Mouse (Mus musculus) erythroblast, adult 5-6 weeks (primary cell): ENCODE data around the gene Il11ra1. TPM values are rescaled to one million over a fixed set of nuclear protein-coding genes. Genes with fewer than 3 reads are reported as not detected.
A peak's percentile ranks its signal among the peaks of the same experiment; 100 is the strongest.
"Not testable (repeated sequence)": the region's sequence is repeated elsewhere in the genome, so short reads cannot be mapped to it uniquely, and the experiment has no call there.

Source experiments
- ATAC-seq: replicated peaks from 2 replicates; pipeline ENCODE4 v1.8.0; 2016; ENCODE audit warnings: moderate number of reproducible peaks, mild to moderate bottlenecking, moderate TSS enrichment, inconsistent platforms; ENCODE audit not compliant: poor library complexity, low FRiP score, severe bottlenecking
- total RNA-seq, 2 experiments: library from RNA; stranded (forward) in 1 of 2; stranded (reverse) in 1 of 2; fragments of 150-400 nt in 1 of 2; fragments of 200-764, 138-1000 nt in 1 of 2; gene quantifications; 2 replicates each; pipeline versions ENCODE4 v1.2.3 to v1.2.4; 2015 to 2017; ENCODE audit warnings: low replicate concordance in 2 of 2

The Il11ra1 gene
- total RNA-seq, 2 experiments from 2014 or later, result 7.5 to 18.1 TPM

DNA sequence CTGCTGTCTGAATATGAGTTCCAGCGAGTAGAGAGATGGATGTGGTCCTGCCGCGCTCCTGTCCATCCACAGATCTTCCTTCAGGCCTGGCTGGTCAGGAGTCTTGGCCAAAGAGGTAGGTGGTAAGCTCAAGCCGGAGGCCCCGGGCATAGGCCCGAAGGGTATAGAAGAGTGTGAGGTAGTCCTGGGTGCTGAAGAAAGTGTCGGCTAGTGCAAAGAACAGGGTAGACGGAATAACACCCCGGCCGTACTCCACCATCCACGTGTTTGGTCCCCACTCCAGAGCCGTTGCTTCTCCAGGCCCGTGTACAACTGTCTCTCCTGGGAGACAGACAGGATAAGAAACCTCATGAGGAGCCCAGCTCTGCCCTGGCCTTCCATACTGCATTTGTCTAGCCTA, 39.5 kb downstream of the Il11ra1 start:
- ATAC-seq, result no peak

DNA sequence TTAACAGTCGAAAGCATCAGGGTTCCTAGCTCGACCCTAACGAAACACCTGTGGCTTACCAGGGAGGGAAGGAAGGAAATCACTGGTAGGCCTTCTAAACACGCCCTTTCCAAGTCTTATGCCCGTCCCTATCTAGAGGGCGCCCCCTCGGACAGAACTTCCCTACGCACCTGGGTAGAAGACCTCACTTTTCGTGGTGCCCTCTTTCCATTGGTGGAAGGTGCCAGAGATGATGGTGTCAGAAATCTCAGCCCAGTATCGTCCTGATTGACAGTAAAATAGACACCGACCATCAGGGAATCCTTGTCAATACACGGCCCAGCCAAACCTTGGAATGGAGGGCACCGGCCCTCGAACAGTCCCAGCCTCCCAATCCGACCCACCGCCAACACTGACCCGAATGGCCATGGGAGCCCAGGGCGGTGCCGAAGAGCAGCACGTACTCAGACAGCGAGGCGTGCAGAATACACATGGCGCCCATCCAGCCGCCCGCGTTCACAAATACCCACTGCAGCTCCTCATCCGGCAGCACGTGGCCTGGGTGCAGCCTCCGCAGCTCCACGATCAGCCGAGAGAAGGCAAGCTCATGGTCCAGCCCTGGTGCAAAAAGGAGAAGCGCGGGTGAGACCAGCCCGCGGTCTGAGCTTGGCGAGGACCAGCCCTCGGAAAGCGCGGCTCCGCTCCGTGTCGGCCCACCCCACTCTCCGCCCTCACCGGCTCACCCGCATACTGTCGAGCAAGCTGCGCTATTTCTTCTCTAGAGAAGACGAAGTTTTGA, 40.8 kb downstream of the Il11ra1 start:
- peak; percentile 71 for ATAC-seq

DNA sequence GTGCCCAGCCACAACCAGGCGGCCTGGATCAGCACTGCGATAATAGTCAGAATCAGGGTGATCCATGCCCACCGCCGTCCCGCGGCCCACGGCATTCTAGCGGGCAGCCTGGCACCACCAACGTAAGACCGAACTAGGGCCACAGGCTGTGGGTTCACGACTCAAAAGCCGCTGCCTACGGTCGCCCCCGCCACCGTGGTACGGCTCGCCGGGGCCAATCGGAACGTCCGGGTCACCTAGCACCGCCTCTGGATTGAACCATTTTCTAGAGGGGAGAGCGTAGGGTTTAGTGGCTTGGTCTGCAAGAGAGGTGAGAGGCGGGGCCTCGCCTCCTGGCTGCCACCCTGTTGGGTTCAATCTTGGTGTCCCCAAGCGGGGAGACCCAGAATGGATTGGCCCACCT, 41.4 kb downstream of the Il11ra1 start:
- peak; percentile 92 for ATAC-seq

DNA sequence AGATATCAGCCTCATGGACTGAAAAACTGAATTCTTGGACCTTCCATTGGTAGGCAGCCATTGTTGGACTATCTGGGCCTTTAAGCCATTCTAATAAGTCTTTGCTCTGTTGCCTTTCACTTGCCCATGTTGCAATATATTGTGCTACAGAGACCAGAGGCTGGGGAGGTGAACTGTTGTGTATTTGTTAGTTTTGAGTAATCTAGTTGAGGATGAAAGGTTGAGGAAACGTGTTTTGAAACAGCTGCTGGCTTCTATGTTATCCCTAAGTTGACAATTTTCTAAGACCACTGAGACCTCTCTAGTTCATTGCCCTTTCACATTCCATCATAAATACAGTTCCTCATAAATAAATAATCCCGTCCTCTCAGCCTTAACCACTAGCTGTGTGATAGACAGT, 44.3 kb downstream of the Il11ra1 start:
- no peak for ATAC-seq

DNA sequence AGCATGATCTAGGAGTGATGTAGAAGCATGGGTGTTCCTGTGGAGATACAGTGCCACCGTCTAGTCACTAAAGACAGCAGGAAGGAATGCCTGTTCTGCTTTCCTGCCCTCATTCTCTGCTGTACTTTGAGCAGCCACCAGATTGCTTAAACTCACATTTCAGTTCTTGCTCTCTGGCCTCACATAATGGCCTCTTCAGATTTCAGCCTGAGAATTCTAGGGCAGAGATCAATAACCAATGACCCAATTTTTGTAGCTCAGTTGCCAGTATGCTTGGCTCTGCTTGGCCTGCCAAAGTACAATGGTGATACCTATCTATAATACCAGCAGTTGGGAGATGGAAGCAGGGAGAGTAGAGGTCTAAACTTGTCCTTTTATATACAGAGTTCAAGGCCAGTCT, 45.2 kb downstream of the Il11ra1 start:
- ATAC-seq, result no peak

DNA sequence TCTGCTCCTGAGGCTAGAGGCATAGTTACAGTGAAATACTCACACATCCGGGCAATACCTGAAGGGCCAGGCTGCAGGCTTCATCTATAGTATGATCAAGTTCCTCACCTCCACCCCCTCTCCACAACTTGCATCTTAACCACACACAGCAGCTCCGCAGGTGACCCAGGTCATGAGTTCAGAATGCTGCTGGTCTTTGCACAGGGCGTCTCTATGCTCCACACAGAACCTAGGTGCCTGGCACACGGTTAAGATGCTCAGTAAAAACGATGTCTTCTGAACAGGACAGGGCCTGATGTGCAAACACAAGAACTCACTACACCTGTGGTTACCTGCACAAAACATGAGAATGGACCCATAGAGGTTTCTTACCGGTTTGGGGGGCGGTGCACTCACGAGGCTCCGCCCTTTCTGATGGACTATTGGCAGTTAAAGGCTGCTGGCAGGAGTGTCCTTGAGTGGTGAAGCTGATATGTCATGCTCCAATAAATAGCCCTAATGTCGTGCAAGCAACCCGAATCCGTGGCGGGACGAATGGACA, 55.1 kb downstream of the Il11ra1 start, which contains the start of gene Galt:
TSS of gene Galt (plus strand) at position 432 of the 541 bp plus-strand sequence.
- ATAC-seq, result peak; percentile 73

DNA sequence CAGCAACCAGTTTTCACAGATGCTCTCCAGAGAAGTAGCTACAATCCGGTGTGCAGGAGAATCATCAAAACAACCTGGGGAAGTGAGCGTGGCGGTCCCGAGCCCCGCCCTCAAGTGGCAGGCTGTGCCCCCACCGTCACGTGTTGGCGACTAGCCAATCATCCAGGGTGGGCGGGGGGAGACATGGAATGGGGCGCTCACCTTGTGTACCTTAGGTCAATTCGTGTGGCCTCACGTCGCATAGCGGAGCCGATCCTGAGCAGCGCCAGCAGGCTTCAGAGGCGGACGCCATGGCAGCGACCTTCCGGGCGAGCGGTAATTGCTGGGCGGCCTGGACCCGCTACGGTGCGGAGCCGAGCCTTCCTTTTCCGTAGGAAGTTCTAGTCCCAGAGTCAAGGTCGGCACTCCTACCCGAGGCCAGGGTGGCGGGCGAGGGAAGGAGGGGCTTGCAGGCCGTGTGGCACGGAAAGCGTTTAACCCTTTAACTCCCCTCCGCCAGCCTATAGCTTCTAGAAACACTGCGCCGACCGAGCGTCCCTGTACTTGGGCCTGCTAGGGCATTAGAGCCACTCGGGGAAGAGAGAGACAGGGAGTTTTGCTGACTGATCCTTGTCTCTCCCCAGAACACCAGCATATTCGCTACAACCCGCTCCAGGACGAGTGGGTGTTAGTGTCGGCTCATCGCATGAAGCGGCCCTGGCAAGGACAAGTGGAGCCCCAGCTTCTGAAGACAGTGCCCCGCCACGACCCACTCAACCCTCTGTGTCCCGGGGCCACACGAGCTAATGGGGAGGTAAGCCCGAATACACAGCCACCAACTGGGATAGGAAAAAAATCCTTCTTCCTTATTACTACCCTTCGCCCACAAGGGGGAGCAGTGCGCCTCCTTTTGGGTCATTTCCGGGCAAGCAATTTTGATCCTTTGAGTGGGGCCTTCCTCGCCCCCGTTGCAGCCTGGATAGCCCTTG, 55.8 kb downstream of the Il11ra1 start, which contains the start of gene Sigmar1:
TSS of gene Sigmar1 (minus strand) at position 820 of the 968 bp plus-strand sequence.
- ATAC-seq, result peak; percentile 81

DNA sequence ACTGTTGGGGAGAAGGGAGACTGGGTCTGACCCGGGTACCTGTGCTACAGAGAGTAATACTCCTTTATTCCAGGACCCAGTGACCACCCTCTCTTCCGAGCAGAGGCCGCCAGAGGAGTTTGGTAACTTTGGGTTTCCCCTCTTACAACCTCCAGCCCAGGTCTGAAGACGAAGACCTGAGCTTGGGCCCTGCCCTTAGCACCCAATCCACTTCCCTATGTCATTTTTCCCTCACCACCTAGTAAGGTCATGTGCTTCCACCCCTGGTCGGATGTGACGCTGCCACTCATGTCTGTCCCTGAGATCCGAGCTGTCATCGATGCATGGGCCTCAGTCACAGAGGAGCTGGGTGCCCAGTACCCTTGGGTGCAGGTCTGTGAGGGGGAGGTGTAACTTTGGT, 56.7 kb downstream of the Il11ra1 start:
- ATAC-seq, result no peak; the same call in 1 of the 2 replicates

DNA sequence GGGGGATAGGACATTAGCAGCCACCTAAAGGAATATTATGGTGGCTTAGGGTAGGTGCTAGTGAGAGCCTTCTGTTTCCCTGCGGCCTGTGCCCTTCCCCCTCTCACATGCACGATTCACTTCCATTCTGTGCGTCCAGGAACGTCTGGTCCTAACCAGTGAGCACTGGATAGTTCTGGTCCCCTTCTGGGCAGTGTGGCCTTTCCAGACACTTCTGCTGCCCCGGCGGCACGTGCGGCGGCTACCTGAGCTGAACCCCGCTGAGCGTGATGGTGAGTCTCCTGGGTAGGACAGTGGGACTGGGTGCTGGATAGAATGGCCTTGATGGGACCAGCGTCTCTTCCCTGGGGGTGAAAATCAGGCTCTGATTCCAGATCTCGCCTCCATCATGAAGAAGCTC, 57.5 kb downstream of the Il11ra1 start:
- no peak for ATAC-seq

DNA sequence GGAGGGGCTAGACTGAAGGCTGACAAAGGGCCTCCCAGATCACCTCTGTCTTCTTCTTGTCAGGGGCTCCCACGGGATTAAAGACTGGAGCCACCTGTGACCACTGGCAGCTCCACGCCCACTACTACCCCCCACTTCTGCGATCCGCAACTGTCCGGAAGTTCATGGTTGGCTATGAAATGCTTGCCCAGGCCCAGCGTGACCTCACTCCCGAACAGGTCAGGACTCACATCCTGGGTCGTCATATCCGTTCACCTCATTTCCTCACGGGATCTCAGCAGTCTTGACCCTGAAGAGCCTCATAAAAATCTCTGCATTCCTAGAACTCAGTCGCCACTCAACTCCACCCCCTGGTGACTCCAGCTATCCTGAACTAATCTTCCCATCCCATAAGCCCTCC, 58.2 kb downstream of the Il11ra1 start:
- ATAC-seq, result no peak

DNA sequence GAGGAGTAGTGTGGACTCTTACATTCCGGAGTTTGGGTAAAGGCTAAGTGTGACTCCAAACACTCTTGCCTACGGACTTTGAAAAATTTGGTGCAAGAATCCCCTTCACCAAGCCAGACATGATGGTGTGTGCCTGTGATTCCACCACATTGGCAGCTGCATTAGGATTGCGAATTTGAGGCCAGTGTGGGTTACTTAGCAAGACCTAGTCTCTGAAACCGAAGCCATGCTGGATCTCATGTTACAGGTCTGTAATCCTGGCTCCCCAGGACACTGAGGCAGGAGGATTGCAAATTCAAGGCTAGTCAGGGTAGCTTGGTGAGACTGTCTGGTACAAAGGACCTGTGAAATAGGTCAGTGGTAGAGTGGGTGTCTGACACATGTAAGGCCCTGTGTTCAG, 58.9 kb downstream of the Il11ra1 start:
- no peak for ATAC-seq

DNA sequence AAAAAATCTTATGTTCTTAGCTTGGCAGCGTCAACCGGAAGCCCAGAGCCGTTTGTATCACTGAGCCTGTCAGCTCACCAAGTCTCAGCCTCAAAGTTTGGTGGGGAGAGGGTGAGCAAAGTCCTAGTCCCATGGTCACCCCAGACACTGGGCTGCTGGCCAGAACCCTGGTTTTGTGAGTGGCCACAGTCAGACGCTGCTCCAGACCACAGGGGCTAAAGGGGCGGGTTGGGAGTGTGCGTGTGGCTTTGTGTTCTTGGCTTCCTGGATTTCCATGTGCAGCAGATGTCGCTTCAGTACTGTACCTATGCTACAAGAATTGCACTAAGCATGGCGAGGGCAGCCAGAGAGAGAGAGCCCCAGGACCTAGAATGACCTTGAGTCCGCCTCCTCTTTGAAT, 59.4 kb downstream of the Il11ra1 start:
- ATAC-seq, result no peak

DNA sequence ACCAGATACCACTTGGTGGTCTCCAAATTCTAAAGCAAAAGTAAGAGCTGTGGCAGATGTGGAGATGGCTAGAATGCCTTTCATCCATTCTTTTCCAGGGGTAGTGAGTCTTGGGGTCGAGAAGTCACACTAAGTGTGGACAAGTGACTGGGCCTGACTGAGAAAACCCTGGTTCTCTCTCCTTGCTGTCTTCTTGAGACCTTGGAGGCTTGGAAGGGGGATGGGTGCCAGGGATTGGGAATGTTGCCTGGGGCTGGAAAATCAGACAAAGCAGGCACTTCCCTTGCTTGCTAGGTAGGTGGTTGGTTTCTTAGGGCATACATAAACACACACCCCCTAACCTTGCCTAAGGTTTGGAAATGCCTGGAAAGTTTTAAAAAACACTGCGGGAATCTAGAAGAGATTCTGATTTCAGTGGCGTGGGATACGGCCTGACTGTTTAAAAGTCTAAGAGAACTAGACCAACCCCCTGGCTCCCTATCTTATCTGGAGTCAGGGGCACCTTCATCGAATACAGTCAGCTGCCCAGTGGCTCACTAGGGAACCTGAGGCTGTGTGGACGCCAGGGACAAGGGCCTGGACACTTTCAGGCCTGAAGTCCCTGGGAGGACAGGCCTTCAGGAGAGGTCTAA, 60.0 kb downstream of the Il11ra1 start:
- no peak for ATAC-seq

DNA sequence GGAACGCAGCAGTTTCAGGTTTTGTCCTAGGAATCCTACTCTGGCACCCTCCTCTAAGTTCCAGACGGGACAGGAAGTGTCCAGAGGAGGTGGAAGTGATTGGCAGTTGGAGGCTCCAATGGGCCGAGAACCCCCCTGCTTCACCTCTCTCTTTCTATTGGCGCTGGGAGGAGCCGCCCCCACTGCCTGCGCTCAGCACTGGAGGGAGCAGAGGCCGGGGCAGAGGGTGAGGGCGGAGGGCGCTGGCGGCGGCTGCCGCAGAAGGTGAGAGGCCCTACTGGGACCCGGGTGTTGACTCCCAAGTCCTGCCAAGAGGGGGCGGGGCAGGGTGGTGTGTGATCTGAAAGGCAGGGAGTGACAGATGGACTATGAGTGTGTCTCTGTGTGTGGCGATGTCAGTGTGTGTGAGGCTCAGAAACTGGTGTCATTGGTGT, 60.5 kb downstream of the Il11ra1 start:
- ATAC-seq, result peak; percentile 51

DNA sequence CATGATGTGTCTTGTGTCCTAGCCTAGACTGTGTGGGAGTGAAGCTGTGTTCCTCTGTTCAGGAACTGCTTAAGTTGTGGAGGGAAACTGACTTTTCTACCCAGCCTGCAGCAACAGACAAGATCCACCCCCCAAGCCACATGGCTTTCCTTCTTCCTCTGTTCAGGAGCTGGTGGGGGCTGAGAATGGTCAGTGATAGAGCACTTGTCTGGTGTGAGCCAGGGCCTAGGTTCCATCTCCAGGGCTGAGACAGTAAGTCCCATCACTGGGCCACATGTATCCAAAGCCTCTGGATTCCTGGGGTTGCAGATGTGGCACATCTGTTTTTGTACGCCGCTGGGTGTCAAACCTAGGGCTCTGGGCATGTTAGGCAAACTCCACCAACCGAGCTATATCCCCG, 61.1 kb downstream of the Il11ra1 start:
- ATAC-seq, result no peak

DNA sequence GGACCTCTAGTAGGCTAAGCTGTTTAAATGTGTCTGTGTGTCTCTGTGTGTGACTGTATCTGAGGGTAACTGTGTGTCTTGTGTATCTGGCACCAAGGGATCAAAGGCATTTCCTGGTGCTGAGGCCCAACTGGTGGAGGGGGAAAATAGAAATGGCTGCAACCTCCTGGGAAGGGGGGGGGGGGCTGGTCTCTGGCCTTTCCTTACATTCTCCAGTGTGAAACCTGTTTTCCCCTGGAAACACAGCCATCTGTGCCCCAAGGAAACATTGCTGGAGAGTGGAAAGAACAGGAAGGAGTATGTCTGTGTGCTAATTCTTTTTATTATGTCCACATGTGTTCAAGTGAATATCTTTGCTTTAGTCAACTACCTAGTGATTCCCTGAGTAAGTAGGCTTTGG, 61.9 kb downstream of the Il11ra1 start:
- ATAC-seq, result no peak

DNA sequence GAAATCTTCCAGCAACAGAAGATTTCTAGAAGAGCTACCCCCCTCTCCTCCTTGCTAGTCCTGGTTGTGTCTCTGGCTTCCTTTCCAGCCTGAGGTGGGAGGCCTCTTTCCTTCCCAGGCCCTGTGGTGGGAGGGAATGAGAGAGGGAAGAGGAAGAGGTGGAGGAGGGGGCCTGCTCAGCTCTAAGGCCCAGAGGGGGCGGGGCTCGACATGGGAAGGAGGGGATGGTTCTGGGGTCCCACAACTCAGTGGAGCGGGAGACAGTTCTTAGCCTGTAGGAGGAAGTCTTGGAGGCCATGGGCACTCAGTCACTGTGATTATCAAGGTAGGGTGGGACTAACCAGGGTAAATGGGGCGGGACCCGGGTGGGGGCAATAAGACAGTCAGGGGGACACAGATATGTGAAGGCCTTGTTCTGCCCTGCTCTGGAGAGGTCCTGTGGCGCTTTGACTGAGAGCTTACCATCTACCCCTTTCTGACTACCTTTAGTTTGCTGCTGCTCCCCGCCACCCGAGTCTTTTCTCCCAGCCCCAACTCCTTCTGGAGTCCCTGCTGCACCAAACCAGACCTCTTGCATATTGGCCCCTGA, 62.4 kb downstream of the Il11ra1 start:
- ATAC-seq, result no peak

DNA sequence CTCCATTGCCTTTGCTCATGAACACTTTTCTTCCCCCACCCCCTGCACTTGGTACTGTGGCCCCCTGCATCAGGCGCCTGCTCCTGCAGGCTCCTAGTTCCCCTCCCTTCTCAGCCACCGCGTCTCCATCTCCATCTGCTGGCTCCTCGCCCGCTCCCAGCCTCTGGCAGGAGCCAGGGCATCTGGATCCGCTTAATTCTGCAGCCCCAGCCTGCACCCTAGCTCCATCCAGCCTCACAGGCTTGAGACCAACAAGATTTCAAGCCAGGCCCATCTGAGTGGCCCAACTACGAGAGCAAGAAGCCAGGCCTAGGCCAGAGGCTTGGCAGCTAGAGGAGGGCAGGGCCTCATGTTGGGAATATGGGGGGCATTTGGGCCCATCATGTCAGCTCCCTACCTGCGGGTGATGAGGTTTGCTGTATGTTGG, 62.9 kb downstream of the Il11ra1 start:
- ATAC-seq, result not testable (repeated sequence)

DNA sequence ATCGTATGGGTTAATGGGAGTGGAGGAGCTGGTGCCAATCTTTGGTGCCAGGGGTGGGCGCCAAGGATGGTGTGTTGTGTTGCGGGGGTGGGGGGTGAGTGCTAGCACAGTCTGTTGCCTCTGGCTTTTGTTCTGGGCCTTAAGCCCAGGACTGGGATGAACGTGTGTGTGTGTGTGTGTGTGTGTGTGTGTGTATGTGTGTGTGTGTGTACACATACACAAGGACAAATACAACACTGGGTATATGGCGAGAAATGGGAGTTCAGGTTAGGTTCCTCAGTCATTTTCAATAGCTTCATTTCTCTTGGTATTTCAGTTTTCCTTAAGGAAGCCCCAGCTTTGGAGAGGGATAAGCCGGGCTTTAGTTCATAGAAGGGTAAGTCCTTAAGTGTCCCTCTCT, 63.4 kb downstream of the Il11ra1 start:
- ATAC-seq, result not testable (repeated sequence)
